Mouse (Mus musculus): Measurements from ENCODE around the gene Gm10134. TPM values are rescaled to one million over a fixed set of nuclear protein-coding genes. Genes with fewer than 3 reads are reported as not detected.

Gene Gm10134
- total and polyA plus RNA-seq, 3 experiments, result not detected

GRCm38 (mm10) chr2:28498431-28498830 lies 7.5 kb upstream of the Gm10134 start:
- Histone ChIP-seq H3K9ac (ENCODE audit: insufficient read depth, low read depth) (no peak overlapping the region), H3K36me3 (replicated peaks in 1 of 2; ENCODE audit: control insufficient read depth in 1 of 2, insufficient read depth in 1 of 2, low read length in 1 of 2) (no peaks in the 10 kb centered on the region), H3K4me1 (ENCODE audit: control insufficient read depth in 1 of 2, insufficient read depth in 2 of 2) (peaks cover 0 to 15% of the 10 kb centered on the region in 2 experiments; a peak in 3 of 4 replicates), H3K79me2 (replicated peaks; ENCODE audit: control insufficient read depth, extremely low read depth, insufficient read depth, poor library complexity, severe bottlenecking) (no peaks in the 10 kb centered on the region), H3K4me3 (replicated peaks in 1 of 3; ENCODE audit: low read depth in 2 of 3, low read length in 2 of 3, poor library complexity in 1 of 3) (no peak overlapping the region), H3K27me3 (replicated peaks) (peaks cover 60% of the 10 kb centered on the region), H3K27ac (ENCODE audit: insufficient read depth, low read depth) (no peak overlapping the region), H3K4me2 (ENCODE audit: insufficient read depth, low read depth, poor library complexity, severe bottlenecking) (no peak overlapping the region), H3K9me3 (replicated peaks; ENCODE audit: low read length) (peaks cover 3% of the 10 kb centered on the region)
- no peak for DNase-seq (ENCODE audit: extremely low read depth)
- dilution Hi-C loops (cut with MboI; ENCODE audit: extremely low pct_ligation_motif_present, extremely low pct_unique_long_range_greater_than_20kb, low sequenced_read_pairs) (no loop called here), in situ Hi-C loops (cut with MboI; ENCODE audit: low pct_ligation_motif_present, low pct_unique_long_range_greater_than_20kb, low sequenced_read_pairs) (no loop called here)
- no peak for TF ChIP-seq JUN (IDR thresholded peaks at IDR 0.05; ENCODE audit: insufficient read depth, low read depth, low read length)
- TF ChIP-seq NELFE (IDR thresholded peaks at IDR 0.05; ENCODE audit: low read depth, low read length), result no peak
- no peak for TF ChIP-seq SMC3 (IDR thresholded peaks at IDR 0.05; ENCODE audit: low read depth, low read length)
- no peak for TF ChIP-seq E2F4 (IDR thresholded peaks at IDR 0.05; ENCODE audit: insufficient replicate concordance, low read depth, low read length)

- no peaks in the 10 kb centered on the region for H3K79me2 ChIP-seq (replicated peaks; ENCODE audit: control insufficient read depth, extremely low read depth, insufficient read depth, poor library complexity, severe bottlenecking)
- no peak overlapping the region for H3K4me3 ChIP-seq (replicated peaks in 1 of 3; ENCODE audit: low read depth in 2 of 3, low read length in 2 of 3, poor library complexity in 1 of 3)
- DNase-seq (ENCODE audit: extremely low read depth), result no peak
- no peak overlapping the region for H3K27ac ChIP-seq (ENCODE audit: insufficient read depth, low read depth)
- no peak for TF ChIP-seq SIN3A (IDR thresholded peaks at IDR 0.05; ENCODE audit: low read length)
- TF ChIP-seq SMC3 (IDR thresholded peaks at IDR 0.05; ENCODE audit: low read depth, low read length), result no peak
- TF ChIP-seq E2F4 (IDR thresholded peaks at IDR 0.05; ENCODE audit: insufficient replicate concordance, low read depth, low read length), result no peak
- H3K36me3 ChIP-seq (replicated peaks in 1 of 2; ENCODE audit: control insufficient read depth in 1 of 2, insufficient read depth in 1 of 2, low read length in 1 of 2), result no peaks in the 10 kb centered on the region
- no peak overlapping the region for H3K4me2 ChIP-seq (ENCODE audit: insufficient read depth, low read depth, poor library complexity, severe bottlenecking)
- H3K4me1 ChIP-seq (ENCODE audit: control insufficient read depth in 1 of 2, insufficient read depth in 2 of 2), result peaks cover 0 to 4% of the 10 kb centered on the region in 2 experiments; a peak in 3 of 4 replicates
- H3K9me3 ChIP-seq (replicated peaks; ENCODE audit: low read length), result no peaks in the 10 kb centered on the region
- H3K9ac ChIP-seq (ENCODE audit: insufficient read depth, low read depth), result no peak overlapping the region
- dilution Hi-C loops (cut with MboI; ENCODE audit: extremely low pct_ligation_motif_present, extremely low pct_unique_long_range_greater_than_20kb, low sequenced_read_pairs) (no loop called here), in situ Hi-C loops (cut with MboI; ENCODE audit: low pct_ligation_motif_present, low pct_unique_long_range_greater_than_20kb, low sequenced_read_pairs) (no loop called here)
- H3K27me3 ChIP-seq (replicated peaks), result peaks cover 78% of the 10 kb centered on the region
Measured at GRCm38 (mm10) chr2:28502987-28503386, 2.9 kb upstream of the Gm10134 start.

- H3K27ac ChIP-seq (ENCODE audit: insufficient read depth, low read depth), result no peak overlapping the region
- dilution Hi-C loops (cut with MboI; ENCODE audit: extremely low pct_ligation_motif_present, extremely low pct_unique_long_range_greater_than_20kb, low sequenced_read_pairs) (no loop called here), in situ Hi-C loops (cut with MboI; ENCODE audit: low pct_ligation_motif_present, low pct_unique_long_range_greater_than_20kb, low sequenced_read_pairs) (no loop called here)
- H3K4me3 ChIP-seq (replicated peaks in 1 of 3; ENCODE audit: low read depth in 2 of 3, low read length in 2 of 3, poor library complexity in 1 of 3), result no peak overlapping the region
- no peaks in the 10 kb centered on the region; a peak in 1 of 4 replicates for H3K4me1 ChIP-seq (ENCODE audit: control insufficient read depth in 1 of 2, insufficient read depth in 2 of 2)
- H3K36me3 ChIP-seq (replicated peaks in 1 of 2; ENCODE audit: control insufficient read depth in 1 of 2, insufficient read depth in 1 of 2, low read length in 1 of 2), result no peaks in the 10 kb centered on the region
- H3K4me2 ChIP-seq (ENCODE audit: insufficient read depth, low read depth, poor library complexity, severe bottlenecking), result no peak overlapping the region
- H3K27me3 ChIP-seq (replicated peaks), result peaks cover 86% of the 10 kb centered on the region
- DNase-seq (ENCODE audit: extremely low read depth), result no peak
- H3K79me2 ChIP-seq (replicated peaks; ENCODE audit: control insufficient read depth, extremely low read depth, insufficient read depth, poor library complexity, severe bottlenecking), result no peaks in the 10 kb centered on the region
- no peaks in the 10 kb centered on the region for H3K9me3 ChIP-seq (replicated peaks; ENCODE audit: low read length)
- no peak for TF ChIP-seq ETS1 (conservative IDR thresholded peaks at IDR 0.05; ENCODE audit: low read depth, low read length)
- no peak for TF ChIP-seq ZKSCAN1 (IDR thresholded peaks at IDR 0.05; ENCODE audit: borderline replicate concordance, low read depth, low read length)
- TF ChIP-seq TCF12 (IDR thresholded peaks at IDR 0.05; ENCODE audit: low read depth, low read length), result no peak
- TF ChIP-seq KAT2A (IDR thresholded peaks at IDR 0.05; ENCODE audit: insufficient replicate concordance, low read length), result no peak
- TF ChIP-seq TBP (conservative IDR thresholded peaks at IDR 0.05; ENCODE audit: low read depth, low read length), result no peak
- TF ChIP-seq PAX5 (IDR thresholded peaks at IDR 0.05; ENCODE audit: low read length), result no peak
- no peak for TF ChIP-seq MXI1 (IDR thresholded peaks at IDR 0.05; ENCODE audit: low read depth, low read length)
- TF ChIP-seq MEF2A (IDR thresholded peaks at IDR 0.05; ENCODE audit: borderline replicate concordance, low read depth, low read length), result no peak
- no peak for TF ChIP-seq NRF1 (IDR thresholded peaks at IDR 0.05; ENCODE audit: low read depth, low read length)
- no peak for TF ChIP-seq RAD21 (IDR thresholded peaks at IDR 0.05; ENCODE audit: low read depth, low read length)
- no peak for TF ChIP-seq MAX (IDR thresholded peaks at IDR 0.05; ENCODE audit: low read length)
- no peak for TF ChIP-seq NELFE (IDR thresholded peaks at IDR 0.05; ENCODE audit: low read depth, low read length)
- no peak for TF ChIP-seq SMC3 (IDR thresholded peaks at IDR 0.05; ENCODE audit: low read depth, low read length)
- no peak for TF ChIP-seq ELF1 (IDR thresholded peaks at IDR 0.05; ENCODE audit: low read depth, low read length)
- no peak for TF ChIP-seq IRF4 (IDR thresholded peaks at IDR 0.05; ENCODE audit: low read depth, low read length)
- no peak for TF ChIP-seq CHD1 (IDR thresholded peaks at IDR 0.05; ENCODE audit: low read depth, low read length)
- H3K9ac ChIP-seq (ENCODE audit: insufficient read depth, low read depth), result no peak overlapping the region
Measured at GRCm38 (mm10) chr2:28504676-28505075, 1.2 kb upstream of the Gm10134 start.
